Mouse (Mus musculus) c-Kit-positive CD71-positive TER-119-positive erythroid progenitor cells, embryonic 14.5 days (primary cell): ENCODE results near the gene Plac9b.
"Not testable (repeated sequence)": the region's sequence is repeated elsewhere in the genome, so short reads cannot be mapped to it uniquely, and the experiment has no call there.

Experiments used
- DNase-seq: peaks from one replicate; pipeline ENCODE4 v3.0.0-alpha.2; 2013; ENCODE audit warnings: low spot score

Gene Plac9b

GRCm38 (mm10) chr14:26182380-26182779 lies at the start of gene Plac9b:
Plac9b (minus strand) TSS chr14:26182480.
- not testable (repeated sequence) for DNase-seq

GRCm38 (mm10) chr14:26216233-26217000 lies 34.1 kb upstream of the Plac9b start:
- DNase-seq: not testable (repeated sequence)

- DNase-seq: not testable (repeated sequence)
Observed at GRCm38 (mm10) chr14:26206926-26207247, 24.6 kb upstream of the Plac9b start, which contains the start of gene Tmem254b. Tmem254b (minus strand) TSS chr14:26207041.

GRCm38 (mm10) chr14:26206197-26206925 lies 24.1 kb upstream of the Plac9b start:
- not testable (repeated sequence) for DNase-seq

- DNase-seq: not testable (repeated sequence)
Observed at GRCm38 (mm10) chr14:26197851-26198250, 15.6 kb upstream of the Plac9b start.

GRCm38 (mm10) chr14:26188361-26188760 lies 6.1 kb upstream of the Plac9b start:
- not testable (repeated sequence) for DNase-seq

- DNase-seq: not testable (repeated sequence)
Observed at GRCm38 (mm10) chr14:26186638-26187037, 4.4 kb upstream of the Plac9b start.

GRCm38 (mm10) chr14:26181660-26182059 lies 620 bp downstream of the Plac9b start:
- DNase-seq: not testable (repeated sequence)

- DNase-seq: not testable (repeated sequence)
Observed at GRCm38 (mm10) chr14:26175028-26175427, 7.3 kb downstream of the Plac9b start.

- DNase-seq: not testable (repeated sequence)
Observed at GRCm38 (mm10) chr14:26173955-26174354, 8.3 kb downstream of the Plac9b start.

GRCm38 (mm10) chr14:26165266-26165665 lies 17.0 kb downstream of the Plac9b start:
- not testable (repeated sequence) for DNase-seq

- not testable (repeated sequence) for DNase-seq
Observed at GRCm38 (mm10) chr14:26162423-26162822, 19.9 kb downstream of the Plac9b start.

GRCm38 (mm10) chr14:26161156-26161555 lies 21.1 kb downstream of the Plac9b start:
- not testable (repeated sequence) for DNase-seq

- not testable (repeated sequence) for DNase-seq
Observed at GRCm38 (mm10) chr14:26156032-26156431, 26.2 kb downstream of the Plac9b start.

GRCm38 (mm10) chr14:26147095-26147494 lies 35.2 kb downstream of the Plac9b start:
- not testable (repeated sequence) for DNase-seq

- DNase-seq: not testable (repeated sequence)
Observed at GRCm38 (mm10) chr14:26119095-26119494, 63.2 kb downstream of the Plac9b start.

GRCm38 (mm10) chr14:26118550-26119000 lies 63.7 kb downstream of the Plac9b start:
- DNase-seq: not testable (repeated sequence)

GRCm38 (mm10) chr14:26118150-26118549 lies 64.1 kb downstream of the Plac9b start, which contains the start of gene Duxbl2:
Duxbl2 (plus strand) TSS chr14:26118349.
- not testable (repeated sequence) for DNase-seq
